Mouse (Mus musculus) liver, embryonic 14.5 days (tissue): ENCODE measurements around the gene Eid1. TPM values are rescaled to one million over a fixed set of nuclear protein-coding genes. Genes with fewer than 3 reads are reported as not detected.
A peak's percentile ranks its signal among the peaks of the same experiment; 100 is the strongest.

ENCODE experiments used
- ATAC-seq: fragments of 200-750 bp; cut with Nextera tagmentation; 2 replicates; pipeline ENCODE4 v1.8.0; 2017; ENCODE audit warnings: moderate number of reproducible peaks, mild to moderate bottlenecking, moderate library complexity; ENCODE audit not compliant: insufficient read depth
- DNase-seq, 3 experiments: peaks; one replicate each; pipeline ENCODE4 v3.0.0-alpha.2; 2012 to 2013; ENCODE audit warnings: low read depth in 3 of 3, low spot score in 3 of 3
- H3K27ac ChIP-seq: fragments of 300-500 bp; sonication (generic); 2 replicates; pipeline ENCODE4 v1.5.1; 2014; ENCODE audit warnings: moderate library complexity, mild to moderate bottlenecking, control low read depth, inconsistent platforms
- H3K27me3 ChIP-seq: fragments of 300-500 bp; sonication (generic); 2 replicates; pipeline ENCODE4 v1.6.1; 2014; ENCODE audit warnings: mild to moderate bottlenecking, low read length, moderate library complexity; ENCODE audit not compliant: control insufficient read depth, insufficient read depth
- H3K36me3 ChIP-seq: fragments of 300-500 bp; sonication (generic); replicated peaks from 2 replicates; pipeline ENCODE4 v1.6.1; 2014; ENCODE audit warnings: low read depth; ENCODE audit not compliant: control insufficient read depth, insufficient read depth
- H3K4me1 ChIP-seq, 2 experiments: fragments of 200-500 bp in 1 of 2; fragments of 300-500 bp in 1 of 2; sonication (generic) in 1 of 2; replicated peaks; 2 replicates each; pipeline ENCODE4 v1.6.1; 2012 to 2014; ENCODE audit warnings: antibody characterized with exemption in 1 of 2, inconsistent platforms in 1 of 2, low read length in 1 of 2; ENCODE audit not compliant: control insufficient read depth in 2 of 2, insufficient read depth in 2 of 2
- H3K4me2 ChIP-seq: fragments of 300-500 bp; sonication (generic); 2 replicates; pipeline ENCODE4 v1.6.1; 2014; ENCODE audit warnings: low read depth, mild to moderate bottlenecking, control low read depth, moderate library complexity
- H3K4me3 ChIP-seq, 2 experiments: fragments of 200-500 bp in 1 of 2; fragments of 300-500 bp in 1 of 2; sonication (generic) in 1 of 2; 2 replicates each; pipeline ENCODE4 v1.5.1; 2012 to 2014; ENCODE audit warnings: low read depth in 2 of 2, low read length in 2 of 2, mild to moderate bottlenecking in 2 of 2, control low read depth in 1 of 2, inconsistent platforms in 1 of 2, moderate library complexity in 1 of 2; ENCODE audit not compliant: insufficient read depth in 1 of 2
- H3K9ac ChIP-seq: fragments of 300-500 bp; sonication (generic); replicated peaks from 2 replicates; pipeline ENCODE4 v1.6.1; 2014; ENCODE audit warnings: mild to moderate bottlenecking, control low read depth, moderate library complexity
- H3K9me3 ChIP-seq: fragments of 300-500 bp; sonication (generic); 2 replicates; pipeline ENCODE4 v1.6.1; 2016; ENCODE audit warnings: low read length, mixed read lengths; ENCODE audit not compliant: control insufficient read depth
- CTCF ChIP-seq: IDR thresholded peaks from 2 replicates; pipeline ENCODE4 v1.5.1; 2016; ENCODE audit warnings: antibody characterized with exemption, low read depth, control low read depth
- EP300 ChIP-seq: IDR thresholded peaks from 2 replicates; pipeline ENCODE4 v1.6.1; 2016; ENCODE audit warnings: antibody characterized with exemption, low read depth
- WGBS: fragments of 180-500 bp; shearing (Covaris S2); extraction: QIAGEN DNeasy Blood & Tissue Kit; methylation state at CpG from one replicate; pipeline ENCODE4 v1.1.7; 2014; ENCODE audit not compliant: insufficient replicate concordance; 5-methylcytosine and 5-hydroxymethylcytosine counted together
- polyA plus RNA-seq, 2 experiments: library from polyadenylated mRNA; depleted of rRNA in 1 of 2; stranded (reverse) in 1 of 2; unstranded in 1 of 2; fragments of >200 nt; fragmentation: Nextera tagmentation in 1 of 2; extraction: Ambion mirVana in 1 of 2; gene quantifications; 2 replicates each; pipeline versions ENCODE4 v1.2.1 to v1.2.3; 2012 to 2014

Eid1 gene
- polyA plus RNA-seq (2012; rRNA removed), result 14.4 and 25.9 TPM in 2 replicates
- polyA plus RNA-seq (2014; fragmentation: Nextera tagmentation; extraction: Ambion mirVana), result 45.7 and 48.1 TPM in 2 replicates

DNA sequence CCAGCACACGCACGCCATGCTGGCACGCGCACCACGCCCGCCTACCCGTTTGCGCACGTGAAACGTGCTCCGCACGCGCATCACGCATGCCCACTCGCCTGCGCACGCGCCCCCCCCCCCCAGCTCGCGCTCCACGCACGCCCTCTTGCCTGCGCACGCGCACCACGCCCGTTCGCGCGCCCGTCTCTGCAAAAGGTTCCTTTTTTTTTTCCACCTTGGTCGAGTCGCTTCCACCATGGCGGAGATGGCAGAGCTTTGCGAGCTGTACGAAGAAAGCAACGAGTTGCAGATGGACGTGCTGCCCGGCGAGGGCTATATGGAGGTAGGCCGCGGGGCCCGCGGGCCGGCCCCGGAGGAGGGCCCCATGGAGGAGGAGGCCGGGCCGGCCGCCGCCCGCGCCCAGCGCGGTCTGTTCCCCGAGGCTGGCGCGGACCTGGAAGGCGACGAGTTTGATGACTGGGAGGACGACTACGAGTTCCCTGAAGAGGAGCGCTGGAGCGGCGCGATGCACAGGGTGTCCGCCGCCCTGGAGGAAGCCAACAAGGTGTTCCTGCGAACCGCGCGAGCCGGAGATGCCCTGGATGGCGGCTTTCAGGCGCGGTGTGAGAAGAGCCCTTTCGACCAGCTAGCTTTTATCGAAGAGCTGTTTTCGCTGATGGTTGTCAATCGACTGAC is at the start of gene Eid1:
Gene Eid1, plus strand, starts transcription at position 139 of the 675 bp plus-strand sequence.
- Histone ChIP-seq H3K4me3 (peak within 1 kb of the TSS; percentile 74 to 94), H3K27ac (peak within 1 kb of the TSS; percentile 85), H3K27me3 (no peaks in the 10 kb centered on the region), H3K9ac (peak within 1 kb of the TSS; percentile 89), H3K4me2 (peak within 1 kb of the TSS; percentile 92), H3K36me3 (no peaks in the 10 kb centered on the region), H3K4me1 (peaks cover 2 to 8% of the 10 kb centered on the region in 2 experiments; a peak in 2 of 4 replicates), H3K9me3 (no peaks in the 10 kb centered on the region)
- TF ChIP-seq CTCF, result no peak
- under 1% methylated on average over 79 of the region's 79 CpGs for WGBS
- DNase-seq (peak; percentile 51 to 61 (median 57)), ATAC-seq (peak; percentile 90)

DNA sequence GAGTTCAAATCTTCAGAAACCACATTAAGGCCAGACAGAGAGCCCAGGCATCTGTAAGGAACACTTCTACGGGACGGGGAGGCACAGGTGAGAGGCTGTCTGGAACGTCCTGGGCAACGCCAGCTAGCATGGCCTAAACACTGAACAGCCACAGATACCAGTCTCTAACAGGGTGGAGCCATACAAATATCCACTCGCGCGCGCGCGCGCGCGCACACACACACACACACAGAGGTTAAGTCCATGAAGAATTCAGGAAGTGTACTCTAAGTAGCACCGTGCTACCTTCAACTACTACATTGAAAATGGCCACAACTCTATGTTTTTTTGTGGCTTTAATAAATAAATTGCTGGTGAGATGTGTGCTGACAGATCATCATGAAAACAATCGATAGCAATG is 49.7 kb upstream of the Eid1 start:
- ATAC-seq (no peak), DNase-seq (no peak)
- no peak for TF ChIP-seq CTCF
- TF ChIP-seq EP300, result no peak
- Histone ChIP-seq H3K36me3 (peaks cover 21% of the 10 kb centered on the region), H3K9ac (peak overlapping the region; percentile 97; the same call in 1 of the 2 replicates), H3K4me1 (peaks cover 13 to 24% of the 10 kb centered on the region in 2 experiments), H3K4me2 (peak overlapping the region; percentile 91), H3K9me3 (no peaks in the 10 kb centered on the region), H3K4me3 (peak overlapping the region in 1 of 2 experiments; percentile 94; a peak in 2 of 4 replicates), H3K27me3 (no peaks in the 10 kb centered on the region), H3K27ac (no peak overlapping the region)
- WGBS, result 79% methylated on average over 15 of the region's 15 CpGs

DNA sequence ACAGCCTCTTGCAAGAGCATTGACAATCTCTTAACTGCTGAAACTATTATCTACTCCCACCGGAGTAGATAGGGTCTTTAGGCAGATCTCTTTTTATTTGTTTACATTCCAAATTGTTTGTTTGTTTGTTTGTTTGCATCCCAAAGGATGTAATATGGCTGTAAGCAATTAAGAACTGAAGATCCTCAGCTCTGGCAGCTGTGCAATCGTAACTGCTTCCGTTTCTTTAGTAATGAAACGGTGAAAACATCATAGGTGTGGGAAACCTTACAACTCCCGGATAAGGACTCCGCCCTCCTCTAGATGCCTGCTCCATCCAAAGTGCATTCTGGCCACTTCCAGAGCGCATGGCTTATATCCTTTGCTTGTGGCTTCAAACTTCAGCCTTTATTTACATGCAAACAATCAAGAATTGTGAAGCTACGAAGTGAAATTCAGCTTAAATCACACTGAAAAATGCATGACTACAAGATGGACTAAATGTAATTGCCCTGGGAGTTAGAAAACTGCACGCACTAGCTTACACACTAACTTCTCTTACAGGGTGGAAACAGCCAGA is 48.7 kb upstream of the Eid1 start:
- TF ChIP-seq CTCF (no peak), EP300 (no peak)
- Histone ChIP-seq H3K4me1 (peaks cover 13 to 26% of the 10 kb centered on the region in 2 experiments), H3K27me3 (no peaks in the 10 kb centered on the region), H3K4me3 (peak overlapping the region; percentile 94 to 96), H3K9me3 (no peaks in the 10 kb centered on the region), H3K27ac (peak overlapping the region; percentile 77), H3K36me3 (peaks cover 14% of the 10 kb centered on the region), H3K9ac (peak overlapping the region; percentile 97), H3K4me2 (peak overlapping the region; percentile 91)
- no peak for DNase-seq
- WGBS, result 4% methylated on average over 9 of the region's 9 CpGs
- ATAC-seq, result no peak

DNA sequence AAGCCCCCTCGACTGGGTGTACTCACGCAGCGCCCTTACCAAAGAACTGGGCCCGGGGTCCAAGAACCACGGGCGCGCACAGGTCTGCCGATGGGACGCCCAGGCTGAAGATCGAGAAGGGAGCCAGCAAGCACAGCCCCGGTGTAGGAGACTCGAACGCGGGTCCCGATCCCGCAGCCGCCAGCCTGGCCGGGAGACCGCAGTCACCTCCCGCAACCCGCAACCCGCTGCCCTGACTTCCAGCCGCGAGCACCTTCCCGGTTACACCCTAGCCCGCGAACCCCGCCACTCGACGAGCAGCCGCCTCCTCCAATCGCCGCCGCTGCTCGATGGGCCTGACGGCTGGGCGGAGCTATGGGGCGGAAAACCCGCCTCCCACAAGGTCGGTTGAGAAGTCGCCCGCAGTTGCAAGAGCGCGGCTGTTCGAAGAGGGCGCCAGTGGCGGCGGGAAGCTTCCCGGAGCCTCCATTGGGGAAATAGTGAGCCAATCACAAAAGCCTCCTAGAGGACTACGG is 48.0 kb upstream of the Eid1 start, which contains the start of gene Cep152:
Gene Cep152, minus strand, starts transcription at position 277 of the 515 bp plus-strand sequence.
- Histone ChIP-seq H3K9me3 (no peaks in the 10 kb centered on the region), H3K27me3 (no peaks in the 10 kb centered on the region), H3K4me1 (peaks cover 13 to 26% of the 10 kb centered on the region in 2 experiments), H3K9ac (peak within 1 kb of the TSS; percentile 97), H3K27ac (peak within 1 kb of the TSS; percentile 77), H3K4me2 (peak within 1 kb of the TSS; percentile 91), H3K36me3 (peaks cover 7% of the 10 kb centered on the region), H3K4me3 (peak within 1 kb of the TSS; percentile 94 to 96)
- TF ChIP-seq CTCF (peak; percentile 71), EP300 (peak; percentile 9; the same call in 1 of the 2 replicates)
- WGBS, result under 1% methylated on average over 50 of the region's 50 CpGs
- DNase-seq, result peak; percentile 95 to 96 (median 95)
- peak; percentile 99 for ATAC-seq

GRCm38 (mm10) chr2:125626536-125626935 is 46.4 kb upstream of the Eid1 start:
- TF ChIP-seq CTCF, result no peak
- Histone ChIP-seq H3K4me3 (no peak overlapping the region), H3K27me3 (no peaks in the 10 kb centered on the region), H3K9ac (no peak overlapping the region), H3K36me3 (no peaks in the 10 kb centered on the region; the same call in 1 of the 2 replicates), H3K4me2 (no peak overlapping the region), H3K4me1 (peaks cover 13 to 26% of the 10 kb centered on the region in 2 experiments), H3K27ac (no peak overlapping the region), H3K9me3 (no peaks in the 10 kb centered on the region)
- WGBS, result 82% methylated on average over 4 of the region's 4 CpGs
- DNase-seq, result no peak
- no peak for ATAC-seq
